ENCODE assay signal across 8 mouse cellular contexts in genomic region chr1:45816889-45817288, GRCm38 (mm10). TPM values are rescaled to one million over a fixed set of nuclear protein-coding genes. Genes with fewer than 3 reads are reported as not detected.
A peak's percentile ranks its signal among the peaks of the same experiment; 100 is the strongest.
DNase-seq lines count a peak whose midpoint lies in the region; TF ChIP-seq lines count a peak whose summit lies in the region.

No protein-coding gene starts in this region.

- H3K4me3 ChIP-seq in heart, adult 2 months = no peak overlapping the region
- no peak overlapping the region for H3K4me3 ChIP-seq in heart, embryonic 10.5 days
- no peak overlapping the region for H3K4me3 ChIP-seq in limb, embryonic 10.5 days

- H3K79me2 ChIP-seq in heart, adult 2 months (replicated peaks; ENCODE audit: control insufficient read depth, insufficient read depth, low read length) = no peaks in the 10 kb centered on the region

- no peaks in the 10 kb centered on the region; the same call in 1 of the 2 replicates for H3K36me3 ChIP-seq in heart, adult 2 months (ENCODE audit: control insufficient read depth, insufficient read depth, low read length)
- H3K36me3 ChIP-seq in heart, embryonic 10.5 days = peaks cover 92% of the 10 kb centered on the region
- H3K36me3 ChIP-seq in limb, embryonic 10.5 days = peaks cover 99% of the 10 kb centered on the region

- TF ChIP-seq EP300 in heart, adult 2 months (IDR thresholded peaks at IDR 0.05; ENCODE audit: insufficient read depth, low read depth, low read length) = no peak

- H3K9me3 ChIP-seq in heart, embryonic 10.5 days = no peaks in the 10 kb centered on the region
- H3K9me3 ChIP-seq in limb, embryonic 10.5 days (replicated peaks) = no peaks in the 10 kb centered on the region

- H3K9ac ChIP-seq in heart, adult 2 months (ENCODE audit: low read depth, low read length) = no peak overlapping the region

- intact Hi-C loops in heart, adult 2 months (cut with DNase I) = loop anchor here (2.0 to 5.0 kb wide), 2 partner anchors 115 to 206 kb away; no protein-coding TSS in a partner anchor

- TF ChIP-seq CTCF in heart, adult 2 months (IDR thresholded peaks at IDR 0.05) = peak; percentile 98

- H3K27me3 ChIP-seq in heart, adult 2 months (ENCODE audit: control insufficient read depth, insufficient read depth, low read length) = no peaks in the 10 kb centered on the region
- no peaks in the 10 kb centered on the region for H3K27me3 ChIP-seq in heart, embryonic 10.5 days (ENCODE audit: insufficient read depth, poor library complexity, severe bottlenecking)
- H3K27me3 ChIP-seq in limb, embryonic 10.5 days (ENCODE audit: low read depth, poor library complexity, severe bottlenecking) = no peaks in the 10 kb centered on the region

- H3K27ac ChIP-seq in heart, adult 2 months = no peak overlapping the region
- H3K27ac ChIP-seq in heart, embryonic 10.5 days = no peak overlapping the region
- H3K27ac ChIP-seq in limb, embryonic 10.5 days = no peak overlapping the region

- no peak for TF ChIP-seq POLR2A in heart, adult 2 months (IDR thresholded peaks at IDR 0.05; ENCODE audit: insufficient read depth, low read depth, low read length)

- 29% methylated on average over 1 of the region's 1 CpGs for WGBS in heart, adult 2 months
- 38% methylated on average over 1 of the region's 1 CpGs for WGBS in heart, embryonic 10.5 days
- 31% methylated on average over 1 of the region's 1 CpGs for WGBS in limb, embryonic 10.5 days

- H3K4me1 ChIP-seq in heart, adult 2 months (ENCODE audit: control insufficient read depth, insufficient read depth, low read length) = no peaks in the 10 kb centered on the region
- H3K4me1 ChIP-seq in heart, embryonic 10.5 days = no peaks in the 10 kb centered on the region
- H3K4me1 ChIP-seq in limb, embryonic 10.5 days = no peaks in the 10 kb centered on the region

- no peak for DNase-seq in heart, adult 2 months
- DNase-seq in heart, embryonic 10.5 days (ENCODE audit: low spot score) = no peak
- DNase-seq in 416B (ENCODE audit: low read depth) (peak; percentile 63), NIH3T3 (ENCODE audit: low read depth) (peak; percentile 76)
- peak; percentile 18 for DNase-seq in embryo, embryonic 9.5 days (ENCODE audit: extremely low spot score)
- DNase-seq in limb, embryonic 10.5 days (ENCODE audit: low spot score) = peak; percentile 40
- peak; percentile 45 for DNase-seq in retina, adult 2 months (ENCODE audit: low read depth, low spot score)
- DNase-seq in right cerebral cortex, postnatal 36 days (ENCODE audit: low spot score in 2 of 2) = no peak

RNA-seq across cellular contexts. Expression of gene Wdr75, which starts 21.9 kb away (rescaled TPM):
- total RNA-seq in heart, adult 2 months (2021) = 10 to 100 TPM; 19.1 to 22.8 TPM
- polyA plus RNA-seq in heart, adult 2 months (2012; rRNA removed) = 27.8 and 40.0 TPM in 2 replicates
- polyA plus RNA-seq in heart, embryonic 10.5 days (2016; fragmentation: Nextera tagmentation; extraction: Ambion mirVana) = 49.0 and 65.8 TPM in 2 replicates
- 100 and 104 TPM in 2 replicates for polyA plus RNA-seq in limb, embryonic 10.5 days (2016; fragmentation: Nextera tagmentation; extraction: Ambion mirVana)

Comparison
In these comparisons a context has a peak if more than half of its experiments do, and no peak if none do; other contexts are left out.
1. DNase-seq: peak in 416B (single experiment), NIH3T3 (single experiment), embryo, embryonic 9.5 days (single experiment), limb, embryonic 10.5 days (single experiment) and retina, adult 2 months (single experiment); none in heart, adult 2 months (0 of 2), heart, embryonic 10.5 days (single experiment) and right cerebral cortex, postnatal 36 days (0 of 2).